Mouse (Mus musculus): ENCODE measurements around the gene Tapt1. TPM values are rescaled to one million over a fixed set of nuclear protein-coding genes. Genes with fewer than 3 reads are reported as not detected.

Gene Tapt1
- polyA plus RNA-seq, 1 experiment = 18.2 TPM

- Histone ChIP-seq H3K4me3 (no peak overlapping the region), H3ac (ENCODE audit: control insufficient read depth, insufficient read length) (no peak overlapping the region), H3K36me3 (ENCODE audit: control insufficient read depth, insufficient read depth) (no peaks in the 10 kb centered on the region), H3K79me2 (ENCODE audit: control insufficient read depth, insufficient read depth) (no peaks in the 10 kb centered on the region), H3K4me2 (ENCODE audit: low read depth) (no peak overlapping the region), H3K27me3 (ENCODE audit: control insufficient read depth, insufficient read depth, insufficient read length) (no peaks in the 10 kb centered on the region)
- TF ChIP-seq MYOD1 (IDR thresholded peaks at IDR 0.05; ENCODE audit: control insufficient read depth in 1 of 3, insufficient read length in 2 of 3, low read depth in 2 of 3) (no peak), REST (IDR thresholded peaks at IDR 0.05; ENCODE audit: insufficient read depth, insufficient read length) (no peak), POLR2AphosphoS2 (IDR thresholded peaks at IDR 0.05; ENCODE audit: insufficient read length, low read depth) (no peak), E2F4 (IDR thresholded peaks at IDR 0.05; ENCODE audit: insufficient read depth) (no peak), SRF (IDR thresholded peaks at IDR 0.05; ENCODE audit: control insufficient read depth, insufficient read length, low read depth) (no peak), USF1 (IDR thresholded peaks at IDR 0.05; ENCODE audit: low read depth) (no peak), TCF3 (IDR thresholded peaks at IDR 0.05; ENCODE audit: insufficient read length, low read depth) (no peak), TCF12 (IDR thresholded peaks at IDR 0.05; ENCODE audit: insufficient read depth, poor library complexity, severe bottlenecking) (no peak), MAX (IDR thresholded peaks at IDR 0.05; ENCODE audit: low read depth) (no peak), POLR2A (IDR thresholded peaks at IDR 0.05; ENCODE audit: insufficient read length, low read depth) (no peak), MYOG (IDR thresholded peaks at IDR 0.05; ENCODE audit: control insufficient read depth in 1 of 3, insufficient read depth in 1 of 3, insufficient read length in 2 of 3, low read depth in 2 of 3) (no peak), CEBPB (IDR thresholded peaks at IDR 0.05; ENCODE audit: insufficient read depth, poor library complexity, severe bottlenecking) (no peak)
Measured at GRCm38 (mm10) chr5:44164233-44164776, 62.1 kb downstream of the Tapt1 start.

- no peak overlapping the region for H3K4me3 ChIP-seq
- no peaks in the 10 kb centered on the region for H3K27me3 ChIP-seq (ENCODE audit: control insufficient read depth, insufficient read depth, insufficient read length)
- no peak overlapping the region for H3ac ChIP-seq (ENCODE audit: control insufficient read depth, insufficient read length)
- H3K79me2 ChIP-seq (ENCODE audit: control insufficient read depth, insufficient read depth) = no peaks in the 10 kb centered on the region
- H3K4me2 ChIP-seq (ENCODE audit: low read depth) = no peak overlapping the region
- TF ChIP-seq POLR2A (IDR thresholded peaks at IDR 0.05; ENCODE audit: insufficient read length, low read depth) (no peak), TCF12 (IDR thresholded peaks at IDR 0.05; ENCODE audit: insufficient read depth, poor library complexity, severe bottlenecking) (no peak), E2F4 (IDR thresholded peaks at IDR 0.05; ENCODE audit: insufficient read depth) (no peak), SRF (IDR thresholded peaks at IDR 0.05; ENCODE audit: control insufficient read depth, insufficient read length, low read depth) (no peak), TCF3 (IDR thresholded peaks at IDR 0.05; ENCODE audit: insufficient read length, low read depth) (no peak), MYOD1 (IDR thresholded peaks at IDR 0.05; ENCODE audit: control insufficient read depth in 1 of 3, insufficient read length in 2 of 3, low read depth in 2 of 3) (no peak), USF1 (IDR thresholded peaks at IDR 0.05; ENCODE audit: low read depth) (no peak), MYOG (IDR thresholded peaks at IDR 0.05; ENCODE audit: control insufficient read depth in 1 of 3, insufficient read depth in 1 of 3, insufficient read length in 2 of 3, low read depth in 2 of 3) (no peak), POLR2AphosphoS2 (IDR thresholded peaks at IDR 0.05; ENCODE audit: insufficient read length, low read depth) (no peak), CEBPB (IDR thresholded peaks at IDR 0.05; ENCODE audit: insufficient read depth, poor library complexity, severe bottlenecking) (no peak), REST (IDR thresholded peaks at IDR 0.05; ENCODE audit: insufficient read depth, insufficient read length) (no peak), MAX (IDR thresholded peaks at IDR 0.05; ENCODE audit: low read depth) (no peak)
- H3K36me3 ChIP-seq (ENCODE audit: control insufficient read depth, insufficient read depth) = no peaks in the 10 kb centered on the region
Measured at GRCm38 (mm10) chr5:44163318-44163717, 63.1 kb downstream of the Tapt1 start.

- TF ChIP-seq CEBPB (IDR thresholded peaks at IDR 0.05; ENCODE audit: insufficient read depth, poor library complexity, severe bottlenecking) (no peak), POLR2AphosphoS2 (IDR thresholded peaks at IDR 0.05; ENCODE audit: insufficient read length, low read depth) (no peak), MYOG (IDR thresholded peaks at IDR 0.05; ENCODE audit: control insufficient read depth in 1 of 3, insufficient read depth in 1 of 3, insufficient read length in 2 of 3, low read depth in 2 of 3) (no peak)
- no peaks in the 10 kb centered on the region for H3K79me2 ChIP-seq (ENCODE audit: control insufficient read depth, insufficient read depth)
- no peak overlapping the region for H3K4me2 ChIP-seq (ENCODE audit: low read depth)
Measured at GRCm38 (mm10) chr5:44162786-44163185, 63.6 kb downstream of the Tapt1 start.

GRCm38 (mm10) chr5:44159679-44160438, 66.6 kb downstream of the Tapt1 start:
- no peaks in the 10 kb centered on the region for H3K27me3 ChIP-seq (ENCODE audit: control insufficient read depth, insufficient read depth, insufficient read length)
- H3K79me2 ChIP-seq (ENCODE audit: control insufficient read depth, insufficient read depth) = no peaks in the 10 kb centered on the region
- H3K4me2 ChIP-seq (ENCODE audit: low read depth) = no peak overlapping the region
- TF ChIP-seq E2F4 (IDR thresholded peaks at IDR 0.05; ENCODE audit: insufficient read depth) (no peak), MYOG (IDR thresholded peaks at IDR 0.05; ENCODE audit: control insufficient read depth in 1 of 3, insufficient read depth in 1 of 3, insufficient read length in 2 of 3, low read depth in 2 of 3) (no peak), CEBPB (IDR thresholded peaks at IDR 0.05; ENCODE audit: insufficient read depth, poor library complexity, severe bottlenecking) (no peak), USF1 (IDR thresholded peaks at IDR 0.05; ENCODE audit: low read depth) (no peak), MYOD1 (IDR thresholded peaks at IDR 0.05; ENCODE audit: control insufficient read depth in 1 of 3, insufficient read length in 2 of 3, low read depth in 2 of 3) (no peak)
- no peaks in the 10 kb centered on the region for H3K36me3 ChIP-seq (ENCODE audit: control insufficient read depth, insufficient read depth)
- H3K4me3 ChIP-seq = no peak overlapping the region
- H3ac ChIP-seq (ENCODE audit: control insufficient read depth, insufficient read length) = no peak overlapping the region

More at GRCm38 (mm10) chr5:44162786-44163185, 63.6 kb downstream of the Tapt1 start:
- Histone ChIP-seq H3ac (ENCODE audit: control insufficient read depth, insufficient read length) (no peak overlapping the region), H3K27me3 (ENCODE audit: control insufficient read depth, insufficient read depth, insufficient read length) (no peaks in the 10 kb centered on the region), H3K36me3 (ENCODE audit: control insufficient read depth, insufficient read depth) (no peaks in the 10 kb centered on the region), H3K4me3 (no peak overlapping the region)

GRCm38 (mm10) chr5:44159231-44159630, 67.2 kb downstream of the Tapt1 start:
- no peak overlapping the region for H3ac ChIP-seq (ENCODE audit: control insufficient read depth, insufficient read length)
- no peaks in the 10 kb centered on the region for H3K36me3 ChIP-seq (ENCODE audit: control insufficient read depth, insufficient read depth)
- TF ChIP-seq USF1 (IDR thresholded peaks at IDR 0.05; ENCODE audit: low read depth) (no peak), CEBPB (IDR thresholded peaks at IDR 0.05; ENCODE audit: insufficient read depth, poor library complexity, severe bottlenecking) (no peak), TCF12 (IDR thresholded peaks at IDR 0.05; ENCODE audit: insufficient read depth, poor library complexity, severe bottlenecking) (no peak), TCF3 (IDR thresholded peaks at IDR 0.05; ENCODE audit: insufficient read length, low read depth) (no peak), POLR2AphosphoS2 (IDR thresholded peaks at IDR 0.05; ENCODE audit: insufficient read length, low read depth) (no peak), E2F4 (IDR thresholded peaks at IDR 0.05; ENCODE audit: insufficient read depth) (no peak), POLR2A (IDR thresholded peaks at IDR 0.05; ENCODE audit: insufficient read length, low read depth) (no peak)
- H3K79me2 ChIP-seq (ENCODE audit: control insufficient read depth, insufficient read depth) = no peaks in the 10 kb centered on the region
- H3K27me3 ChIP-seq (ENCODE audit: control insufficient read depth, insufficient read depth, insufficient read length) = no peaks in the 10 kb centered on the region
- H3K4me3 ChIP-seq = no peak overlapping the region
- H3K4me2 ChIP-seq (ENCODE audit: low read depth) = no peak overlapping the region

Measured in myocyte (in vitro differentiated cells).